ENCODE assay signal across 8 mouse cellular contexts in genomic region chr4:149838682-149839081, GRCm38 (mm10).
DNase-seq lines count a peak whose midpoint lies in the region; ATAC-seq and TF ChIP-seq lines count a peak whose summit lies in the region.

No protein-coding gene starts in this region.

- TF ChIP-seq CTCF in liver, embryonic 14.5 days (IDR thresholded peaks at IDR 0.05; ENCODE audit: low read depth): peak; percentile 63

- no peak overlapping the region for H3K27ac ChIP-seq in liver, embryonic 14.5 days

- peak; percentile 66 to 86 for DNase-seq in adrenal gland, adult (ENCODE audit: inconsistent age in 2 of 2, low spot score in 1 of 2)
- no peak for DNase-seq in adrenal gland, postnatal 4 days (ENCODE audit: low spot score in 2 of 2)
- DNase-seq in spleen, postnatal 10 days (ENCODE audit: low spot score in 2 of 2): peak; percentile 25 to 59
- DNase-seq in spleen, postnatal 4 days (ENCODE audit: low spot score in 2 of 2): no peak
- DNase-seq in liver, embryonic 14.5 days (ENCODE audit: low read depth in 3 of 3, low spot score in 3 of 3): no peak
- peak; percentile 18 for DNase-seq in thymus, postnatal 0 days (ENCODE audit: low spot score)
- DNase-seq in c-Kit-positive CD71-positive TER-119-positive erythroid progenitor cells, embryonic 14.5 days (ENCODE audit: low spot score): no peak

- no peak overlapping the region for H3K4me3 ChIP-seq in liver, embryonic 14.5 days (ENCODE audit: insufficient read depth in 1 of 2, low read depth in 2 of 2, low read length in 2 of 2)

- H3K4me2 ChIP-seq in liver, embryonic 14.5 days (ENCODE audit: low read depth): no peak overlapping the region

- no peaks in the 10 kb centered on the region for H3K36me3 ChIP-seq in liver, embryonic 14.5 days (replicated peaks; ENCODE audit: control insufficient read depth, insufficient read depth, low read depth)

- peak; percentile 29 for ATAC-seq in granulocyte monocyte progenitor cell, adult 5-6 weeks (replicated peaks; ENCODE audit: poor library complexity, severe bottlenecking)
- no peak for ATAC-seq in liver, embryonic 14.5 days (ENCODE audit: insufficient read depth)

- H3K9me3 ChIP-seq in liver, embryonic 14.5 days (ENCODE audit: control insufficient read depth, low read length): no peaks in the 10 kb centered on the region

- H3K4me1 ChIP-seq in liver, embryonic 14.5 days (replicated peaks; ENCODE audit: control insufficient read depth in 2 of 2, insufficient read depth in 2 of 2, low read length in 1 of 2): no peaks in the 10 kb centered on the region

- 7% methylated on average over 3 of the region's 3 CpGs for WGBS in liver, embryonic 14.5 days (ENCODE audit: insufficient replicate concordance)

- no peak for TF ChIP-seq EP300 in liver, embryonic 14.5 days (IDR thresholded peaks at IDR 0.05; ENCODE audit: low read depth)

- H3K27me3 ChIP-seq in liver, embryonic 14.5 days (ENCODE audit: control insufficient read depth, insufficient read depth, low read length): no peaks in the 10 kb centered on the region

- H3K9ac ChIP-seq in liver, embryonic 14.5 days (replicated peaks): no peak overlapping the region

Comparison
In these comparisons a context has a peak if more than half of its experiments do, and no peak if none do; other contexts are left out.
1. DNase-seq: peak in adrenal gland, adult (2 of 2), spleen, postnatal 10 days (2 of 2) and thymus, postnatal 0 days (single experiment); none in adrenal gland, postnatal 4 days (0 of 2), spleen, postnatal 4 days (0 of 2), liver, embryonic 14.5 days (0 of 3) and c-Kit-positive CD71-positive TER-119-positive erythroid progenitor cells, embryonic 14.5 days (single experiment).